Mouse (Mus musculus) midbrain, embryonic 16.5 days (tissue): ENCODE measurements at regions not wholly inside any gene's neighbourhood (a gene's known extent, or its start where the extent isn't known, plus 50 kb on each side); places are given as distances from the start of the nearest gene placed in this dataset.

ENCODE experiments used
- ATAC-seq: fragments of 200-750 bp; cut with Nextera tagmentation; 2 replicates; pipeline ENCODE4 v1.8.0; 2017; ENCODE audit warnings: moderate TSS enrichment
- H3K27ac ChIP-seq: fragments of 300-500 bp; sonication (generic); 2 replicates; pipeline ENCODE4 v1.5.1; 2014; ENCODE audit warnings: mild to moderate bottlenecking, low read length, mixed read lengths
- H3K27me3 ChIP-seq: fragments of 300-500 bp; sonication (generic); 2 replicates; pipeline ENCODE4 v1.6.1; 2014; ENCODE audit warnings: low read depth, low read length, mixed read lengths; ENCODE audit not compliant: control insufficient read depth, insufficient read depth
- H3K36me3 ChIP-seq: fragments of 300-500 bp; sonication (generic); 2 replicates; pipeline ENCODE4 v1.6.1; 2014; ENCODE audit warnings: mild to moderate bottlenecking, low read length, moderate library complexity, mixed read lengths; ENCODE audit not compliant: control insufficient read depth, insufficient read depth
- H3K4me1 ChIP-seq: fragments of 300-500 bp; sonication (generic); 2 replicates; pipeline ENCODE4 v1.6.1; 2014; ENCODE audit warnings: mild to moderate bottlenecking, low read length, mixed read lengths; ENCODE audit not compliant: control insufficient read depth, insufficient read depth
- H3K4me2 ChIP-seq: fragments of 300-500 bp; sonication (generic); 2 replicates; pipeline ENCODE4 v1.6.1; 2014; ENCODE audit warnings: mild to moderate bottlenecking, low read length, mixed read lengths
- H3K4me3 ChIP-seq: fragments of 300-500 bp; sonication (generic); 2 replicates; pipeline ENCODE4 v1.5.1; 2014; ENCODE audit warnings: low read depth, mild to moderate bottlenecking, low read length, moderate library complexity, mixed read lengths
- H3K9ac ChIP-seq: fragments of 300-500 bp; sonication (generic); 2 replicates; pipeline ENCODE4 v1.6.1; 2014; ENCODE audit warnings: low read depth, low read length, mixed read lengths
- H3K9me3 ChIP-seq: fragments of 300-500 bp; sonication (generic); replicated peaks from 2 replicates; pipeline ENCODE4 v1.6.1; 2014; ENCODE audit warnings: mild to moderate bottlenecking, low read length, mixed read lengths; ENCODE audit not compliant: control insufficient read depth, poor library complexity, severe bottlenecking
- WGBS: fragments of 180-500 bp; shearing (Covaris S2); extraction: QIAGEN DNeasy Blood & Tissue Kit; methylation state at CpG from one replicate; pipeline ENCODE4 v1.1.7; 2014; 5-methylcytosine and 5-hydroxymethylcytosine counted together

- Histone ChIP-seq H3K4me1 (no peaks in the 10 kb centered on the region), H3K27me3 (no peaks in the 10 kb centered on the region), H3K9me3 (no peaks in the 10 kb centered on the region), H3K9ac (no peak overlapping the region), H3K4me3 (no peak overlapping the region), H3K27ac (no peak overlapping the region), H3K36me3 (no peaks in the 10 kb centered on the region), H3K4me2 (no peak overlapping the region)
- ATAC-seq: no peak
- 96% methylated on average over 1 of the region's 1 CpGs for WGBS
Measured at GRCm38 (mm10) chrX:142600782-142601181, 80.4 kb upstream of the Tmem164 start.

DNA sequence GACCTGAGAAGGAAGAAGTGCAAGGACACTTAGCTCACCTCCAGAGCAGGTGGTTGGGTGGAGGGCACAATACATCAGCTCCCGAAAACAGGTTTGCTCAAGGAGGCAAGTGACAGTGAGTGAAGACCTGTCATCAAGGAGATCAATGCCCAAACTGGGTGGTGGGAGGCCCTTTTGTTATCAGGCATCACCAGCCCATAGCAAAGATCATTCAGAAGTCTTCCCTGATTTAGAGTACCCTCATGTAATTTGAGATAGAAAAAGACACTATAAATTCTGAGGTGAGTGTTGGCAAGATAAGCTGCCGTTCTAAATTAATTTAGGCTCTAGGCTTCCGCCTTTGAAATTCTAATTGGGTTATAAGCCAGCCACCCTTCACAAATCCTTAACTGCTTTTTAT is 76.1 kb upstream of the Tmem164 start:
- Histone ChIP-seq H3K36me3 (no peaks in the 10 kb centered on the region), H3K27ac (no peak overlapping the region), H3K4me2 (no peak overlapping the region), H3K9me3 (no peaks in the 10 kb centered on the region), H3K4me1 (no peaks in the 10 kb centered on the region), H3K9ac (no peak overlapping the region), H3K4me3 (no peak overlapping the region), H3K27me3 (no peaks in the 10 kb centered on the region; the same call in 1 of the 2 replicates)
- no peak for ATAC-seq
- WGBS: 75% methylated on average over 3 of the region's 3 CpGs

- H3K27ac ChIP-seq: no peak overlapping the region
- H3K36me3 ChIP-seq: no peaks in the 10 kb centered on the region
- no peak overlapping the region for H3K4me3 ChIP-seq
- 85% methylated on average over 8 of the region's 8 CpGs for WGBS
- H3K9ac ChIP-seq: no peak overlapping the region
- H3K27me3 ChIP-seq: no peaks in the 10 kb centered on the region; the same call in 1 of the 2 replicates
- no peak overlapping the region for H3K4me2 ChIP-seq
- no peaks in the 10 kb centered on the region for H3K9me3 ChIP-seq
- no peaks in the 10 kb centered on the region for H3K4me1 ChIP-seq
- ATAC-seq: no peak
Measured at GRCm38 (mm10) chrX:142606595-142607205, 74.5 kb upstream of the Tmem164 start.

GRCm38 (mm10) chrX:142616189-142616872 is 64.9 kb upstream of the Tmem164 start:
- no peaks in the 10 kb centered on the region for H3K36me3 ChIP-seq
- H3K27ac ChIP-seq: no peak overlapping the region
- 90% methylated on average over 11 of the region's 11 CpGs for WGBS
- no peaks in the 10 kb centered on the region for H3K9me3 ChIP-seq
- H3K4me3 ChIP-seq: no peak overlapping the region
- no peak overlapping the region for H3K4me2 ChIP-seq
- H3K9ac ChIP-seq: no peak overlapping the region
- ATAC-seq: no peak
- no peaks in the 10 kb centered on the region for H3K4me1 ChIP-seq
- no peaks in the 10 kb centered on the region; the same call in 1 of the 2 replicates for H3K27me3 ChIP-seq

DNA sequence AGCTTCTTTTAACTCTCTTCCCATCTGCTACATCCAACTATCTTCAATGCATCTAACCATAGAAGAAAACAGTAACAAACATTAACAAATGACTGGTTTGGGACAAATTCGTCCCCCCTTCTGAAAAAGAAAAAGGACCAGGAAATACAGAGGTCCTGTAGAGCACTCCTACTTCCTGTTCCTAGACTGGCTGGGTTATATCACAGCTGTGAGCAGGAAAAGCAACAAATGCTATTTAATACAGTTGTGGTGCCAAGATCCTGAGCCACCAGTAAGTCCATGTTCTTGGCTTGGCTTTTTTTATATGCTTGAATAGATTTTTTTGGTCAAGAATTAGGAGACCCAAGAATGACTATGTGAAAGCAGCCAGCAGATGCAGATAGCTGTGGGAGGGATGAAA is 62.8 kb upstream of the Tmem164 start:
- no peak for ATAC-seq
- Histone ChIP-seq H3K9me3 (no peaks in the 10 kb centered on the region), H3K36me3 (no peaks in the 10 kb centered on the region), H3K9ac (no peak overlapping the region), H3K4me1 (no peaks in the 10 kb centered on the region), H3K27ac (no peak overlapping the region), H3K4me3 (no peak overlapping the region), H3K4me2 (no peak overlapping the region), H3K27me3 (no peaks in the 10 kb centered on the region)
- 59% methylated on average over 1 of the region's 1 CpGs for WGBS

GRCm38 (mm10) chrX:142623359-142623758 is 57.8 kb upstream of the Tmem164 start:
- Histone ChIP-seq H3K27me3 (no peaks in the 10 kb centered on the region; the same call in none of the 2 replicates), H3K9me3 (no peaks in the 10 kb centered on the region), H3K4me3 (no peak overlapping the region), H3K27ac (no peak overlapping the region), H3K4me1 (no peaks in the 10 kb centered on the region), H3K36me3 (no peaks in the 10 kb centered on the region), H3K9ac (no peak overlapping the region), H3K4me2 (no peak overlapping the region)
- WGBS: 40% methylated on average over 2 of the region's 2 CpGs
- no peak for ATAC-seq

DNA sequence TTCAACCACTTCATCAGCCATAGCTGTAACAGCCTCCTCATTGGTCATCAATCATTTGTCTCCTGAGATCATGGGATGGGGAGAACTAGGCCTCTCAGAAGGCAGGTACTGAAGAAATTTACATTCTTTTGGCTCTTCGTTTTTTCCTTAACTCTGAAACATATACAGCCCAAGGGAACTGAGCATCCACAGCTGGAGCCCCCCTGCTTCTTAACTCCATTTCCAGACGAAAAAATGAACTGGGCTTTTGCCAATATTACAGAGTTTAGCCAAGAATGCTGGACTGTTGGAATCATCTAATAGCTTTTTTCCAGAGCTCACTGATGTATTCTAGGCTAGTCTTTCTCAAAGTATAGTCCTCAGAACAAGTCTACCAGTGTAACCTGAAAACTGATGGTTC is 57.3 kb upstream of the Tmem164 start:
- 56% methylated on average over 2 of the region's 2 CpGs for WGBS
- Histone ChIP-seq H3K4me3 (no peak overlapping the region), H3K27ac (no peak overlapping the region), H3K27me3 (no peaks in the 10 kb centered on the region; the same call in none of the 2 replicates), H3K4me1 (no peaks in the 10 kb centered on the region), H3K36me3 (no peaks in the 10 kb centered on the region), H3K9me3 (no peaks in the 10 kb centered on the region), H3K4me2 (no peak overlapping the region), H3K9ac (no peak overlapping the region)
- ATAC-seq: no peak
